Mouse (Mus musculus) small intestine, adult 2 months (tissue): ENCODE data around the gene Lrrfip1. TPM values are rescaled to one million over a fixed set of nuclear protein-coding genes. Genes with fewer than 3 reads are reported as not detected.

Source experiments
- H3K27ac ChIP-seq: fragments of 200-500 bp; 2 replicates; pipeline ENCODE4 v1.5.1; 2012; ENCODE audit warnings: low read depth, low read length, control low read depth, inconsistent platforms; ENCODE audit not compliant: insufficient read depth
- H3K27me3 ChIP-seq: fragments of 200-500 bp; 2 replicates; pipeline ENCODE4 v1.6.1; 2012; ENCODE audit warnings: mild to moderate bottlenecking, moderate library complexity, low read length, inconsistent platforms; ENCODE audit not compliant: control insufficient read depth, insufficient read depth
- H3K36me3 ChIP-seq: fragments of 200-500 bp; 2 replicates; pipeline ENCODE4 v1.6.1; 2012; ENCODE audit warnings: mild to moderate bottlenecking, low read length, control low read depth, inconsistent platforms; ENCODE audit not compliant: control insufficient read depth, insufficient read depth
- H3K4me1 ChIP-seq: fragments of 200-500 bp; 2 replicates; pipeline ENCODE4 v1.6.1; 2012; ENCODE audit warnings: low read length, inconsistent platforms, mixed read lengths; ENCODE audit not compliant: control insufficient read depth, insufficient read depth, insufficient read length
- H3K4me3 ChIP-seq: fragments of 200-500 bp; 2 replicates; pipeline ENCODE4 v1.5.1; 2012; ENCODE audit warnings: low read depth, mild to moderate bottlenecking, control low read depth, inconsistent platforms, low read length, moderate library complexity
- CTCF ChIP-seq: fragments of 200-500 bp; IDR thresholded peaks from 2 replicates; pipeline ENCODE4 v1.5.1; 2012; ENCODE audit warnings: low read depth, mild to moderate bottlenecking, control low read depth, inconsistent platforms, low read length, moderate library complexity, mixed read lengths; ENCODE audit not compliant: insufficient replicate concordance, insufficient read length; ENCODE audit errors: extremely low read depth
- POLR2A ChIP-seq: fragments of 200-500 bp; IDR thresholded peaks from 2 replicates; pipeline ENCODE4 v1.6.1; 2012; ENCODE audit warnings: low read depth, mild to moderate bottlenecking, control low read depth, inconsistent platforms, low read length, moderate library complexity
- WGBS: fragments of 180-500 bp; shearing (Covaris S2); methylation state at CpG from one replicate; pipeline ENCODE4 v1.1.7; 2018; 5-methylcytosine and 5-hydroxymethylcytosine counted together
- polyA plus RNA-seq: library from polyadenylated mRNA; depleted of rRNA; stranded (reverse); fragments of >200 nt; gene quantifications from 2 replicates; pipeline ENCODE4 v1.2.3, GENCODE M21; 2012

Gene Lrrfip1
- polyA plus RNA-seq, 1 experiment = 9.5 TPM

DNA sequence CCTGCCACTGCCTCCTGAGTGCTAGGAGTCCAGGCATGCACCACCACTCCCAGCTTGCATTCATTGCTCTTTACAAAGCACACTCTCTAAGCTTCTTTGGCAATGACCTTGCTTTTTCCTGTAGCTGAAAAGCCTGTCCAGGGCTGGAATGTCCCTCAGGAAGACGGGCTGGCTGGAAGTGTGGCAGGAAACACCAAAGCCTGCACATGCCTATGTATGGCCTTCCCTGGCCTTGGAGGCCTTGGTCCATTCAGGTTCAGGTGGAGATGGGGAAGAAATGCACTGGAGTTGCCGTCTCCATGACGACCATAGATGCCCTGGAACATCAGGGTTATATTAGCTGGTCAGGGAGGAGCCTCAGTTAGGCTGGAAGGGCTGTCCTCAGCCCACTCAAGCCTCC lies 15.3 kb downstream of the Lrrfip1 start:
- no peak overlapping the region for H3K27ac ChIP-seq

DNA sequence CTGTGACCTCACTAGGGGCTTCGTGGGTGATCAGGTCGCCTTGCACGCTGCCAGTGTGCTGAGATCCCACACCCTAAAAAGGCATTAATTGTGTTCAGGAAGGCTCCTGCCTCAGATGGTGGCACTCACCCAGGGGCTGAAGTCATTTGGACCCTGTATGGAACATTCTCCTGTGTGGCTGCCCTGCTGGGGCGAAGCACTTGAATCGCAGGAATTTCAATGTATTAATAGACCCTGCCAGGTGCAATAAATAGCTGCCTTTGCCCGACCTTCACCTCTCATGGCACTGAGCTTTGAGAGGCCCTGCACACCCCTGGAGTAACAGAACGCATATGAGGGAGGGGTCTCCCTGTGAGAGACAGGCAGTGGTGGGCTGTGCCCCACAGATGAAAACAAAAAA lies 17.0 kb downstream of the Lrrfip1 start:
- H3K27ac ChIP-seq = no peak overlapping the region
- TF ChIP-seq POLR2A (no peak), CTCF (no peak)
- no peaks in the 10 kb centered on the region for H3K36me3 ChIP-seq

More for the DNA sequence above, 15.3 kb downstream of the Lrrfip1 start:
- H3K4me1 ChIP-seq = no peaks in the 10 kb centered on the region; the same call in 1 of the 2 replicates
- TF ChIP-seq CTCF = no peak
- WGBS = 71% methylated on average over 3 of the region's 3 CpGs
- H3K36me3 ChIP-seq = no peaks in the 10 kb centered on the region
- H3K4me3 ChIP-seq = no peak overlapping the region
- no peaks in the 10 kb centered on the region for H3K27me3 ChIP-seq

GRCm38 (mm10) chr1:91017111-91017758 lies 18.7 kb downstream of the Lrrfip1 start:
- peak overlapping the region; percentile 49 for H3K27ac ChIP-seq

More for the DNA sequence above, 17.0 kb downstream of the Lrrfip1 start:
- 40% methylated on average over 7 of the region's 7 CpGs for WGBS
- Histone ChIP-seq H3K4me1 (no peaks in the 10 kb centered on the region; the same call in 1 of the 2 replicates), H3K4me3 (no peak overlapping the region), H3K27me3 (no peaks in the 10 kb centered on the region)

DNA sequence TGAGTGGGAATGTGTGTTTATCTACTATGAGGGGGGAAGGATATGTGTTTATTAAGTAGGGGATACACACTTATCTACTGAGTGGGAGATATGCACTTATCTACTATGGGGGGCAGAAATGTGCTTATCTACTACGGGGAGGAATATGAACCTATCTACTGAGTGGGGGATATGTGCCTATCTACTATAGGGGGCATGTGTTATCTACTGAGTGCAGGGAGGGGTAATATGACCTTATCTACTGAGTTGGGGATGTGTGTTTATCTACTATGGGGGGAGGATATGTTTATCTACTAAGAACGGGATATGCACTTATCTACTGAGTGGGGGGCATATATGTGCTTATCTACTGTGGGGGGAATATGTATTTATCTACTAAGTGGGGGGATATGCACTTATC lies 20.8 kb downstream of the Lrrfip1 start:
- H3K27ac ChIP-seq = no peak overlapping the region
- peaks cover 4% of the 10 kb centered on the region for H3K4me1 ChIP-seq
- TF ChIP-seq CTCF (no peak), POLR2A (no peak)
- 52% methylated on average over 2 of the region's 2 CpGs for WGBS
- no peaks in the 10 kb centered on the region for H3K36me3 ChIP-seq
- H3K4me3 ChIP-seq = no peak overlapping the region
- H3K27me3 ChIP-seq = no peaks in the 10 kb centered on the region

More at GRCm38 (mm10) chr1:91017111-91017758, 18.7 kb downstream of the Lrrfip1 start:
- Histone ChIP-seq H3K4me3 (0 out of 2 replicates have a peak overlapping the region, but pooled peaks have one; percentile 6), H3K4me1 (no peaks in the 10 kb centered on the region; the same call in 1 of the 2 replicates), H3K36me3 (no peaks in the 10 kb centered on the region), H3K27me3 (no peaks in the 10 kb centered on the region)
- 36% methylated on average over 20 of the region's 20 CpGs for WGBS
- TF ChIP-seq CTCF (no peak), POLR2A (no peak)

DNA sequence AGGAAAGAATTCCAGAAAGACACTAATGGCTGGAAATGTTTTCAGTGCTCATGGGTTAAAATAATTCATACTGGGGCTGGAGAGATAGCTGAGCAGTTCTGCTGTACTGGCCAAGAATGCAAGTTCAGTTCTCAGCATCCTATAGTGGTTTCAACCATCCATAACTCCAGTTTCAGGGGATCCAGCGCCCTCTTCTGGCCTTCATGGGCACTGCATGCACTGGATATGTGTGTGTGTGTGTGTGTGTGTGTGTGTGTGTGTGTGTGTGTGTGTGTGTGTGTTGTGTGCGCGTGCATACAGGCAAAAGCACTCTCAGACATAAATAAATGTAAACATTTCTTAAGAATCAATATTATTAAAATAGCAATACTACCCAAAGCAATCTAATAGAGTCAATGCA lies 22.8 kb downstream of the Lrrfip1 start:
- H3K4me1 ChIP-seq = peaks cover 7% of the 10 kb centered on the region
- WGBS = 69% methylated on average over 3 of the region's 3 CpGs
- TF ChIP-seq CTCF = peak; percentile 37; the same call in 1 of the 2 replicates
- TF ChIP-seq POLR2A = no peak
- no peak overlapping the region for H3K4me3 ChIP-seq
- H3K27me3 ChIP-seq = no peaks in the 10 kb centered on the region
- no peak overlapping the region for H3K27ac ChIP-seq
- no peaks in the 10 kb centered on the region for H3K36me3 ChIP-seq

DNA sequence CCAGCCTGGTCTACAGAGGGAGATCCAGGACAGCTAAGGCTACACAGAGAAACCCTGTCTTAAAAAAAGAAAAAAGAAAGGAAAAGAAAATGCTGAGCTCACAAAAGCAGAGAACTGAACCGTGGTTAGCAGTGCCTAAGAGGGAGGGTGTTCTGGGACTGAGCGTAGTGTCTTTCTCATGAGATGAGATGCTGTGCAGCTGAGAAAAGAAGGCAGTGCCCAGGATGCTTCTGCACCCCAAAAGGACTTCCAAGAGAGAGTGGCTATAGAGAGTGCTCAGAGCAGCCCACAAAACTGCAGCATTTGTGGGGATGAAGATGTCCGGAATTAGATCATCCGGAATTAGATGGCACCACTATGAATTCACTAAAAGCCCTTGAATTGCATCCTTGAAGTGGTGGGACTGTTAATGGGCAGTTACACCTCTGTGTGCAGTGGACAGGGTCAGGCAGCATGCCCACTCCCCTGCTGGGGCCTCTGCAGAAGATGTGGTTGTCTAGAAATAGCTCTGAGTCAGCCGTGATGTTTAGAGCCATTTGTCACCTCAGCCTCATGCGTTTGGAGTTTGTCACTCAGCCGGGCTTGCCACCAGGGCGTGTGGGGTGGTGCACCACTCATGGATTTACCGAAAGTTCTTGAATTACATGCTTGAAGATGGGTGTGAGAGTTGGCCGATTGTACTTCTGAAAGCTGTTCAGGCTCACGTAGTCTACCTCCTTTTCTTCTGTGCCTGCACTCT lies 23.8 kb downstream of the Lrrfip1 start:
- 75% methylated on average over 11 of the region's 11 CpGs for WGBS
- Histone ChIP-seq H3K36me3 (no peaks in the 10 kb centered on the region), H3K4me1 (peaks cover 7% of the 10 kb centered on the region; the same call in 1 of the 2 replicates), H3K27me3 (no peaks in the 10 kb centered on the region), H3K4me3 (no peak overlapping the region), H3K27ac (no peak overlapping the region)
- TF ChIP-seq POLR2A (no peak), CTCF (no peak)

DNA sequence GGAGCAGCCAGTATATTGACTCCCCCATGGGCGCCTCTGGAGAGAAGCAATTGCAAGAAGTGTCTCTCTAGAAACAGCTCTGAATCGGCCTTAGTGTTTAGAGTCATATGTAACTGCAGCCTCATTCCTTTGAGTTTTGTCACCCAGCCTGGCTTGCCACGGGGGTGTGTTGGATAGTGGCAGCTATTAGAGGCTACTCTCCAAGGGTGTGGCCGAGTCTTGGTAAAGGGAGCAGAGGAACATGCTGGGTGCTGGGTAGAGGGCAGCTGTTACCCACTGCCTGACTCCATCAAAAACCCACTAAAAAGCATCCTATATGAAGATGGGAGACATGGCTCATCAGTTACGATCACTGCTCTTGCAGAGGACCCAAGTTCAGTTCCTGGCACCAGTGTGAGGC lies 24.7 kb downstream of the Lrrfip1 start:
- Histone ChIP-seq H3K27ac (no peak overlapping the region), H3K4me3 (no peak overlapping the region), H3K4me1 (peaks cover 7% of the 10 kb centered on the region; the same call in 1 of the 2 replicates), H3K27me3 (no peaks in the 10 kb centered on the region), H3K36me3 (no peaks in the 10 kb centered on the region)
- no peak for TF ChIP-seq CTCF
- TF ChIP-seq POLR2A = no peak
- 53% methylated on average over 5 of the region's 5 CpGs for WGBS
